Mouse (Mus musculus): ENCODE data around the gene Wdr82. TPM values are rescaled to one million over a fixed set of nuclear protein-coding genes. Genes with fewer than 3 reads are reported as not detected.
"Not testable (repeated sequence)": the region's sequence is repeated elsewhere in the genome, so short reads cannot be mapped to it uniquely, and the experiment has no call there.

Wdr82 gene
- polyA plus RNA-seq, 1 experiment, result 95.4 TPM

DNA sequence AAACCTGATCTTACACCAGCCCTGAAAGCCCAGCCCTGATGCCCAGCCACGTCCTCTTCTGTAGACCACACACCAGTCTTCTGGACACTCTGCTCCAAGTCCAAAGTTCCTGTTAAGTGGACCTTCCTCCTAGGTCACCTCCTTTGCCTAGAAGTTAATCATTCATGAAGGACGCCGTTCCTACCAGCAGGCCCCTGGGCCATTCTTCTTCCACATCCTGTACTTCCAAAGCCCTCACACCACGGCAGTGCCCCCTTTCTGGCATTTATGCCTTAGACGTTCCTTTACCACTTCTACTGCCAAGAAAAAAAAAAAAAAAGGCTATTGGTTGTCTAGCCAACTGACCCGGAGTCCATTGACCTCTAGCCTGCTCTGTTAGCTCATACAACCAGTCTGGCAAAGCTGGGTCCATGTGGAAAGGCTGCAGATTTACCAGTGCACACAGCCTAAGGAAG is 12.7 kb upstream of the Wdr82 start, which contains the start of gene Glyctk:
TSS of gene Glyctk (minus strand) at position 102 of the 455 bp plus-strand sequence.
- Histone ChIP-seq H3K4me1 (ENCODE audit: control insufficient read depth, insufficient read depth, low read length) (no peaks in the 10 kb centered on the region), H3K4me3 (ENCODE audit: insufficient read depth, low read length) (no peak within 1 kb of the TSS), H3K27ac (ENCODE audit: insufficient read depth, low read length) (no peak within 1 kb of the TSS)
- no peak for TF ChIP-seq CTCF (IDR thresholded peaks at IDR 0.05; ENCODE audit: extremely low read depth, insufficient read depth, low read length)
- no peak for TF ChIP-seq POLR2A (IDR thresholded peaks at IDR 0.05; ENCODE audit: extremely low read depth, insufficient read depth, low read length)

DNA sequence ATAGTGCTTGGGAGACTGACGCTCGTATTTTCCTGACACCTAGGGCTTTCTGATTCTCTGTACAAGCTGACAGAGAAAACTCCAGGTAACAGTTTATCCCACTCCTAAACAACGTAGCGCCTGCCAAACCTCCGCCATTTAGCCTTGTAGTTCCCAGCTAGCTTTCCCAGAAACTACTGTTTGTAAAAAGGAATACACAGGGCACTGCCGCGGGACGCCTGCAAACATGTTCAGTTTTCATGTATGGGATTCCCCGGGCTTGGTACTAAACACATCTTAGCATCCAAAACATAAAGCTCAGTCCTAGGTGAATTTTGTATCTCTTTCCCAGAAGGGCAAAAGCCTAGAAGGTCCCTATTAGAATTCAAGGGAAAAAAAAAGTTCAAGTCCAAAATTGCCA is 11.5 kb upstream of the Wdr82 start:
- H3K27ac ChIP-seq (ENCODE audit: insufficient read depth, low read length), result no peak overlapping the region
- H3K4me1 ChIP-seq (ENCODE audit: control insufficient read depth, insufficient read depth, low read length), result no peaks in the 10 kb centered on the region
- peak overlapping the region; percentile 74; the same call in 1 of the 2 replicates for H3K4me3 ChIP-seq (ENCODE audit: insufficient read depth, low read length)
- TF ChIP-seq POLR2A (IDR thresholded peaks at IDR 0.05; ENCODE audit: extremely low read depth, insufficient read depth, low read length) (no peak), CTCF (IDR thresholded peaks at IDR 0.05; ENCODE audit: extremely low read depth, insufficient read depth, low read length) (no peak)

GRCm38 (mm10) chr9:106159784-106160301 is 10.9 kb upstream of the Wdr82 start:
- Histone ChIP-seq H3K27ac (ENCODE audit: insufficient read depth, low read length) (peak overlapping the region; percentile 93), H3K4me3 (ENCODE audit: insufficient read depth, low read length) (peak overlapping the region; percentile 74), H3K4me1 (ENCODE audit: control insufficient read depth, insufficient read depth, low read length) (no peaks in the 10 kb centered on the region)
- TF ChIP-seq CTCF (IDR thresholded peaks at IDR 0.05; ENCODE audit: extremely low read depth, insufficient read depth, low read length) (no peak), POLR2A (IDR thresholded peaks at IDR 0.05; ENCODE audit: extremely low read depth, insufficient read depth, low read length) (peak; percentile 53; the same call in 1 of the 2 replicates)

GRCm38 (mm10) chr9:106160426-106160825 is 10.3 kb upstream of the Wdr82 start:
- peak overlapping the region; percentile 93; the same call in 1 of the 2 replicates for H3K27ac ChIP-seq (ENCODE audit: insufficient read depth, low read length)
- no peak for TF ChIP-seq CTCF (IDR thresholded peaks at IDR 0.05; ENCODE audit: extremely low read depth, insufficient read depth, low read length)
- no peak for TF ChIP-seq POLR2A (IDR thresholded peaks at IDR 0.05; ENCODE audit: extremely low read depth, insufficient read depth, low read length)
- H3K4me3 ChIP-seq (ENCODE audit: insufficient read depth, low read length), result peak overlapping the region; percentile 74
- H3K4me1 ChIP-seq (ENCODE audit: control insufficient read depth, insufficient read depth, low read length), result no peaks in the 10 kb centered on the region

DNA sequence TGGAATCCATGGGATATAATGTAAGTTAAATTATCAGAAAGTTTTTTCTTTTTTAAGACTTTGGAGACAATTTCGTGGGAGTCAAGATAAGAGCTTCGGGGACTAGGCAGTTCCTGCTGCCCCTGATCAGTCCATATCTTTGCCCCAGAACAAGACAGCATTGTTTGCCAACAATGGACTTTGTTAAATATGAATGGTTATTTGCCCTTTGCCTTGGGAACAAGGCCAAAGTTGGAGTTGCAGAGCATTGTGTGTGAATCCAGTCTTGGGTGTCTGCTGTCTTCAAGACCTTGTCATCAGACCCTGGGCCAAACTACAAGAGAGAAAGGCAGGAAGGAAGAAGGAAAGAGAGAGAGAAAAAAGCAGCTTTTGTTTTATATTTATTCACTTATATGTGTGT is 4.0 kb upstream of the Wdr82 start:
- Histone ChIP-seq H3K4me1 (ENCODE audit: control insufficient read depth, insufficient read depth, low read length) (no peaks in the 10 kb centered on the region; the same call in 1 of the 2 replicates), H3K27ac (ENCODE audit: insufficient read depth, low read length) (no peak overlapping the region), H3K4me3 (ENCODE audit: insufficient read depth, low read length) (no peak overlapping the region)
- TF ChIP-seq POLR2A (IDR thresholded peaks at IDR 0.05; ENCODE audit: extremely low read depth, insufficient read depth, low read length) (no peak), CTCF (IDR thresholded peaks at IDR 0.05; ENCODE audit: extremely low read depth, insufficient read depth, low read length) (no peak)

DNA sequence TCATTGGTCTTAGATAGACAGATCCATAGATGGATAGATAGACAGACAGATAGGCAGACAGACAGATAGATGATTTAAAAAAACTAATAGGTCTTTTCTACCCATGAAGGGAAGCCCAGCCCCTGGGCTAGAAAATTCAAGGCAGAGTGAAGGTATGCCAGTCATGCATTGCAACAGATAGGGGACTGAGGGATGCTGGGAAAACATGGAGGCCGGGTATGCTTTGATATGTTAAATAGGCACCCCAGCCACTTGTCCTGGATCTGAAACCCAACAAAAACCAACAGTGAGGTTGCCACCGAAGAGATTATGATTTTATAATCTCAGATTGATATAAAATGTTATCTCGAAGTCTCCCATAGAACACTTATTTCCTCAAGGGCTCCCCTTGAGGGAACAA is 3.5 kb upstream of the Wdr82 start:
- TF ChIP-seq CTCF (IDR thresholded peaks at IDR 0.05; ENCODE audit: extremely low read depth, insufficient read depth, low read length) (no peak), POLR2A (IDR thresholded peaks at IDR 0.05; ENCODE audit: extremely low read depth, insufficient read depth, low read length) (no peak)
- Histone ChIP-seq H3K4me1 (ENCODE audit: control insufficient read depth, insufficient read depth, low read length) (no peaks in the 10 kb centered on the region; the same call in 1 of the 2 replicates), H3K27ac (ENCODE audit: insufficient read depth, low read length) (no peak overlapping the region), H3K4me3 (ENCODE audit: insufficient read depth, low read length) (no peak overlapping the region)

- no peak overlapping the region for H3K4me3 ChIP-seq (ENCODE audit: insufficient read depth, low read length)
- TF ChIP-seq POLR2A (IDR thresholded peaks at IDR 0.05; ENCODE audit: extremely low read depth, insufficient read depth, low read length) (no peak), CTCF (IDR thresholded peaks at IDR 0.05; ENCODE audit: extremely low read depth, insufficient read depth, low read length) (no peak)
- no peaks in the 10 kb centered on the region; the same call in 1 of the 2 replicates for H3K4me1 ChIP-seq (ENCODE audit: control insufficient read depth, insufficient read depth, low read length)
- no peak overlapping the region for H3K27ac ChIP-seq (ENCODE audit: insufficient read depth, low read length)
These were observed 3.0 kb upstream of the Wdr82 start for GRCm38 (mm10) chr9:106167703-106168102.

- not testable (repeated sequence) for H3K4me3 ChIP-seq (ENCODE audit: insufficient read depth, low read length)
These were observed 1.7 kb upstream of the Wdr82 start for GRCm38 (mm10) chr9:106169006-106169405.

GRCm38 (mm10) chr9:106169917-106170316 is 811 bp upstream of the Wdr82 start:
- TF ChIP-seq CTCF (IDR thresholded peaks at IDR 0.05; ENCODE audit: extremely low read depth, insufficient read depth, low read length), result no peak
- no peak for TF ChIP-seq POLR2A (IDR thresholded peaks at IDR 0.05; ENCODE audit: extremely low read depth, insufficient read depth, low read length)
- Histone ChIP-seq H3K4me1 (ENCODE audit: control insufficient read depth, insufficient read depth, low read length) (peaks cover 4% of the 10 kb centered on the region; the same call in 1 of the 2 replicates), H3K4me3 (ENCODE audit: insufficient read depth, low read length) (peak overlapping the region; percentile 100; the same call in 1 of the 2 replicates), H3K27ac (ENCODE audit: insufficient read depth, low read length) (no peak overlapping the region)

More at GRCm38 (mm10) chr9:106169006-106169405, 1.7 kb upstream of the Wdr82 start:
- H3K27ac ChIP-seq (ENCODE audit: insufficient read depth, low read length); H3K4me1 ChIP-seq (ENCODE audit: control insufficient read depth, insufficient read depth, low read length): not testable (repeated sequence)

DNA sequence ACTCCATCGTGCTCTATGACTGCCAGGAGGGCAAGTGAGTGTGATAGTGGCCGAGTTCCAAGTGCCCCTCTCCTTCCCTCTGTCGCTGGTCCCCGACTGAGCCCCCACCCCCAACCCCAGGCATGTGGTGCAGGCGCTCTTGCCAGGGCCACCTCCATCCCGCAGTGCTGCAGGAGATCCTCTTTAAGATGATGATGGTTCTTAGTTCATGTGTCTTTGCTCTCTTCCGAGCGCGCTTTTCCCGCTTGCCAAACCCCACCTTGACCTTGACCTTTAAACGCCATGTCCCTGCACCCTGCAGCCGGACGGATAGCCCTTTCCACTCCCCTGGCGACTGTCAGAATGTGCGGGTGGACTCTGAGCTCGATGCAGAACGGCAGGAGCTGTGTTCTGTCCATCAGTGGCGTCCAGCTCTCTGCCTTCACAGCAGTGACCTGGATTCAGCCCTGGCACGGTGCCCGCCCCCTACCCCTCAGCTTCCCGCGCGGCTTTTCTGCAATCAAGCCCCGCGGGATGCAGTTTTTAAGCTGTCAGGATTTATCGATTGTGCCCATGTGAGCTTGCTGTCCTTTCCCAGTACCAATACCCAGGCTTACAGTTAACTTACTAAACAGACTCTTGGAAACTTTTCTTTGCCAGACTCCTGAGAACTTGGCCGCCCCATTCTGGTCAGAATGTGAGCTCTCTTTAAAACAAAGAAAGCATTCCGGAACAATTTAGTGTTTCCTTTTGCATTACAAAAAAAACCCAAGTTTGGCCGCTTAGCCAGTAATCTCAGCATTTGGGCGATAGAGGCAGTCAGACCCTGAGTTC is 824 bp downstream of the Wdr82 start:
- Histone ChIP-seq H3K4me3 (ENCODE audit: insufficient read depth, low read length) (peak overlapping the region; percentile 100), H3K27ac (ENCODE audit: insufficient read depth, low read length) (peak overlapping the region; percentile 97), H3K4me1 (ENCODE audit: control insufficient read depth, insufficient read depth, low read length) (peaks cover 6% of the 10 kb centered on the region; the same call in 1 of the 2 replicates)
- TF ChIP-seq CTCF (IDR thresholded peaks at IDR 0.05; ENCODE audit: extremely low read depth, insufficient read depth, low read length) (no peak), POLR2A (IDR thresholded peaks at IDR 0.05; ENCODE audit: extremely low read depth, insufficient read depth, low read length) (peak; percentile 38; the same call in 1 of the 2 replicates)
